Mouse (Mus musculus): Measurements from ENCODE around the gene Tbx10. TPM values are rescaled to one million over a fixed set of nuclear protein-coding genes. Genes with fewer than 3 reads are reported as not detected.
"Not testable (repeated sequence)": the region's sequence is repeated elsewhere in the genome, so short reads cannot be mapped to it uniquely, and the experiment has no call there.

Gene Tbx10
- total RNA-seq, 1 experiment from 2014 or later: not detected

DNA sequence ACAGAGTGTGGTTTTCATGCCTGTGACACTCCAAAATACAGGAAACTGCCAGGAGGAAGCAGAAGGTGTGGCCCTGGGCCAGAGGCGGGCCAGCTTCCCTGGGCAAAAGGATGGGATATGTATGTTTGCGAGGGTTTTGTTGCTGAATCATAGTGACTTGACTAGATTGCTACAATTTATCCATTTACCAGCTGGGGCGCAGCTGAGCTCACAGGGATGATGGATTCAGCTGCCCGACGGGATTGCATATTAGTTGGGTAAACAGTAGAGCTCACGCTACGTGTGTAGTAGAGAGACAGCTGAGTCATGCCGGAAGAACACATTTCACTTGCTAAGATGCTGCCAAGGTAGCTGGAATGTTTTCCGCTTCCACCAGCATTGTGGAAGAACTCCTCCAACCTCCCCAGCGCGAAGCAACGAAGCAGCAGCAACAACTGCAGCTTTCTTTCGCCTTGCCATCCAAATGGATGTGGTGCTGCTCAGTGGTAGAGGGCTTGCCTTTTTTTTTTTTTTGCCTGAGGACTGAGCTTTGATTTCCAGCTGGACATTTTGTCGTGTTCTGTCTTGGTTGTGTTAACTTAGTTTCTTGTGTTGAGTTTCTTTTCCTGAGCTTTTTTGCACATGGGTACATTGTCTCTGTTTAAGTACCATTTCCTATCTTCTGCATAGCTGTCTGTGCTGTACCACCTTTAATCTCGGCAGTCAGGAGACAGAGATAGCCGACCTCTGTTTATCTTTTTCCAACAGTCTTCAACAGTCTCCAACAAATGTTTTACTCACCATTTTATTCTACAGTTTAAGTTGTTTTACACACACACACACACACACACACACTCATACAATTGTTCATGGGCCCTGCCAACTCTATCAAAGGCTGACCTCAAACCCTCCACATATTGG, 53.7 kb downstream of the Tbx10 start, which contains the start of gene Gstp2:
TSS of gene Gstp2 (minus strand) at position 58 of the 900 bp plus-strand sequence.
- peak; percentile 66 for DNase-seq

GRCm38 (mm10) chr19:4046866-4047254, 54.3 kb downstream of the Tbx10 start:
- DNase-seq: no peak

DNA sequence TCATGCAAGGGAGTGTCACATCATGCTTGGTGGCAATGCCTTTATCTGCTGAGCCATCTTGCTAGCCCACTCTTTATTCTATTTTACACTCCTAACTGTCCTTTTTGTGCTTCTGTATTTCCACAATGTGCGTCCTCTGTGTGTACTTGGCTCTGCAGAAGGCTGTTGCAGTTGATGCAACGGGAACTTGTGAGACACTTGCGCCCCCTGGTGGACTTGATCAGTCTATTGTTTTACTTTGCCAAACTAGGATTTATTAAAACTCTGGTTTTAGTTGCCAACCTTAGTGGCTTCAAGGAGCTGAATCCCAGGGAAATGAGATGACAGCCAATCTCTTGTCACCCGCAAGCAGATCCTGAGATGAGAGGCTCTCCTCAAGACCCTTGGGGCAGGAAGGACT, 55.3 kb downstream of the Tbx10 start:
- peak; percentile 88 for DNase-seq

DNA sequence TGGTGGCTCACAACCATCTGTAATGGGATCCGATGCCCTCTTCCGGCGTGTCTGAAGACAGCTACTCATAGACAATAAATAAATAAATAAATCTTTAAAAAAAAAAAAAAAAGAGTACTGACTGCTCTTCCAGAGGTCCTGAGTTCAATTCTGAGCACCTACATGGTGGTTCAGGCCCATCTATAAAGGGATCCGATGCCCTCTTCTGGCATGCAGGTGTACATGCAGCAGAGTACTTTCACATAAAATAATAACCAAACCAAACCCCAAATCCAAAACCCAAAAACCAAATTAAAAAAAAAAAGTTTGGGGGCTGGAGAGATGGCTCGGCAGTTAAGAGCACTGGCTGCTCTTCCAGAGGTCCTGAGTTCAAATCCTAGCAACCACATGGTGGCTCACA, 56.5 kb downstream of the Tbx10 start:
- not testable (repeated sequence) for DNase-seq

Other genes with a start within 250 kb of the Tbx10 start
- gene Kmt5b, start 225.3 kb upstream of the Tbx10 start, total RNA-seq (2021): 72.1 and 75.9 TPM in 2 replicates
- 72.2 and 82.8 TPM in 2 replicates for gene Chka, start 141.0 kb upstream of the Tbx10 start, total RNA-seq (2021)
- 83.9 and 87.0 TPM in 2 replicates for gene Tcirg1, start 85.6 kb upstream of the Tbx10 start, total RNA-seq (2021)
- gene Ndufs8, start 80.0 kb upstream of the Tbx10 start, total RNA-seq (2021): 338 and 341 TPM in 2 replicates
- gene Aldh3b1, start 62.9 kb upstream of the Tbx10 start, total RNA-seq (2021): 131 and 209 TPM in 2 replicates
- gene Unc93b1, start 57.6 kb upstream of the Tbx10 start, total RNA-seq (2021): 46.5 and 69.6 TPM in 2 replicates
- gene Aldh3b3, start 34.1 kb upstream of the Tbx10 start, total RNA-seq (2021): 0.48 and 1.3 TPM in 2 replicates
- gene Aldh3b2, start 20.4 kb upstream of the Tbx10 start, total RNA-seq (2021): 10.0 and 11.6 TPM in 2 replicates
- gene Acy3, start 6.2 kb upstream of the Tbx10 start, total RNA-seq (2021): 18.5 and 27.6 TPM in 2 replicates
- 18.7 and 24.8 TPM in 2 replicates for gene Nudt8, start 7.8 kb downstream of the Tbx10 start, total RNA-seq (2021)
- 1.3 and 1.7 TPM in 2 replicates for gene Gm49405, start 7.9 kb downstream of the Tbx10 start, total RNA-seq (2021)
- gene Doc2g, start 10.6 kb downstream of the Tbx10 start, total RNA-seq (2021): 0.76 and 2.4 TPM in 2 replicates
- 244 and 297 TPM in 2 replicates for gene Ndufv1, start 20.1 kb downstream of the Tbx10 start, total RNA-seq (2021)
- gene Gstp1, start 45.2 kb downstream of the Tbx10 start, total RNA-seq (2021): 383 and 392 TPM in 2 replicates
- gene Gstp2, start 53.3 kb downstream of the Tbx10 start, total RNA-seq (2021): 58.6 and 65.7 TPM in 2 replicates
- gene Gstp3, start 66.8 kb downstream of the Tbx10 start, total RNA-seq (2021): 0.76 and 5.2 TPM in 2 replicates
- gene Cabp2, start 88.8 kb downstream of the Tbx10 start, total RNA-seq (2021): not detected in 2 replicates
- 84.7 and 88.0 TPM in 2 replicates for gene Cdk2ap2, start 104.4 kb downstream of the Tbx10 start, total RNA-seq (2021)
- 54.8 and 73.7 TPM in 2 replicates for gene Pitpnm1, start 107.2 kb downstream of the Tbx10 start, total RNA-seq (2021)
- 108 and 117 TPM in 2 replicates for gene Aip, start 133.1 kb downstream of the Tbx10 start, total RNA-seq (2021)
- 0.12 TPM in 1 of 2 replicates, not detected in the other for gene Gpr152, start 147.0 kb downstream of the Tbx10 start, total RNA-seq (2021)
- 0.94 and 1.3 TPM in 2 replicates for gene Cabp4, start 151.3 kb downstream of the Tbx10 start, total RNA-seq (2021)
- gene Coro1b, start 155.9 kb downstream of the Tbx10 start, total RNA-seq (2021): 179 and 226 TPM in 2 replicates
- gene Ptprcap, start 160.9 kb downstream of the Tbx10 start, total RNA-seq (2021): 3.9 and 6.0 TPM in 2 replicates
- gene Rps6kb2, start 170.6 kb downstream of the Tbx10 start, total RNA-seq (2021): 48.8 and 52.6 TPM in 2 replicates
- gene Carns1, start 182.7 kb downstream of the Tbx10 start, total RNA-seq (2021): 2.6 and 4.1 TPM in 2 replicates
- gene Tbc1d10c, start 198.5 kb downstream of the Tbx10 start, total RNA-seq (2021): 1.0 TPM in 1 of 2 replicates, not detected in the other
- gene Ppp1ca, start 199.3 kb downstream of the Tbx10 start, total RNA-seq (2021): 373 and 392 TPM in 2 replicates
- 10.1 and 10.8 TPM in 2 replicates for gene Rad9a, start 208.9 kb downstream of the Tbx10 start, total RNA-seq (2021)
- 11.0 and 14.5 TPM in 2 replicates for gene Clcf1, start 221.5 kb downstream of the Tbx10 start, total RNA-seq (2021)
- gene AC109138.7, start 221.6 kb downstream of the Tbx10 start, total RNA-seq (2021): not detected in 2 replicates
- 56.8 and 60.4 TPM in 2 replicates for gene Pold4, start 239.1 kb downstream of the Tbx10 start, total RNA-seq (2021)